Mouse (Mus musculus): ENCODE data around the gene Lgalsl. TPM values are rescaled to one million over a fixed set of nuclear protein-coding genes. Genes with fewer than 3 reads are reported as not detected.

The Lgalsl gene
- polyA plus RNA-seq, 1 experiment from 2014 or later = 87.2 TPM

- Histone ChIP-seq H3K9ac (ENCODE audit: low read depth, low read length) (no peak overlapping the region), H3K36me3 (ENCODE audit: control insufficient read depth, insufficient read depth, low read length) (no peaks in the 10 kb centered on the region), H3K27ac (ENCODE audit: low read depth, low read length) (no peak overlapping the region), H3K27me3 (replicated peaks; ENCODE audit: control insufficient read depth, insufficient read depth, low read length) (no peaks in the 10 kb centered on the region), H3K4me3 (ENCODE audit: low read length) (no peak overlapping the region), H3K4me1 (ENCODE audit: control insufficient read depth, insufficient read depth, low read depth, low read length) (no peaks in the 10 kb centered on the region), H3K4me2 (ENCODE audit: low read length) (no peak overlapping the region), H3K9me3 (ENCODE audit: control insufficient read depth, low read length) (no peaks in the 10 kb centered on the region)
- ATAC-seq = no peak
- 90% methylated on average over 3 of the region's 3 CpGs for WGBS
Measured at GRCm38 (mm10) chr11:20778861-20779563, 51.8 kb downstream of the Lgalsl start.

- H3K4me3 ChIP-seq (ENCODE audit: low read length) = no peak overlapping the region
- no peak overlapping the region for H3K9ac ChIP-seq (ENCODE audit: low read depth, low read length)
- no peaks in the 10 kb centered on the region for H3K4me1 ChIP-seq (ENCODE audit: control insufficient read depth, insufficient read depth, low read depth, low read length)
- H3K9me3 ChIP-seq (ENCODE audit: control insufficient read depth, low read length) = no peaks in the 10 kb centered on the region
- no peak for ATAC-seq
- H3K36me3 ChIP-seq (ENCODE audit: control insufficient read depth, insufficient read depth, low read length) = no peaks in the 10 kb centered on the region
- H3K27me3 ChIP-seq (replicated peaks; ENCODE audit: control insufficient read depth, insufficient read depth, low read length) = no peaks in the 10 kb centered on the region
- 70% methylated on average over 1 of the region's 1 CpGs for whole genome bisulfite sequencing
- H3K4me2 ChIP-seq (ENCODE audit: low read length) = no peak overlapping the region
- no peak overlapping the region for H3K27ac ChIP-seq (ENCODE audit: low read depth, low read length)
Measured at GRCm38 (mm10) chr11:20778298-20778697, 52.6 kb downstream of the Lgalsl start.

GRCm38 (mm10) chr11:20776668-20777067 lies 54.2 kb downstream of the Lgalsl start:
- Histone ChIP-seq H3K27me3 (replicated peaks; ENCODE audit: control insufficient read depth, insufficient read depth, low read length) (no peaks in the 10 kb centered on the region), H3K4me1 (ENCODE audit: control insufficient read depth, insufficient read depth, low read depth, low read length) (no peaks in the 10 kb centered on the region), H3K4me3 (ENCODE audit: low read length) (no peak overlapping the region), H3K36me3 (ENCODE audit: control insufficient read depth, insufficient read depth, low read length) (no peaks in the 10 kb centered on the region), H3K9me3 (ENCODE audit: control insufficient read depth, low read length) (no peaks in the 10 kb centered on the region), H3K27ac (ENCODE audit: low read depth, low read length) (no peak overlapping the region), H3K9ac (ENCODE audit: low read depth, low read length) (no peak overlapping the region), H3K4me2 (ENCODE audit: low read length) (no peak overlapping the region)
- ATAC-seq = no peak

Other genes starting within 250 kb of the Lgalsl start
- gene Aftph, start 89.5 kb downstream of the Lgalsl start, polyA plus RNA-seq (2015; fragmentation: Nextera tagmentation; extraction: Ambion mirVana) = 31.5 and 33.8 TPM in 2 replicates